Mouse (Mus musculus) frontal cortex, postnatal 36 days (tissue): ENCODE data around the gene AC131692.1.
"Not testable (repeated sequence)": the region's sequence is repeated elsewhere in the genome, so short reads cannot be mapped to it uniquely, and the experiment has no call there.

Experiments
- DNase-seq, 2 experiments: peaks; one replicate each; pipeline ENCODE4 v3.0.0; 2022; ENCODE audit warnings: low spot score in 2 of 2

AC131692.1 gene

GRCm38 (mm10) chr19:6117346-6117985 is 23.2 kb downstream of the AC131692.1 start:
- peak in 1 of 2 experiments; percentile 27 for DNase-seq

DNA sequence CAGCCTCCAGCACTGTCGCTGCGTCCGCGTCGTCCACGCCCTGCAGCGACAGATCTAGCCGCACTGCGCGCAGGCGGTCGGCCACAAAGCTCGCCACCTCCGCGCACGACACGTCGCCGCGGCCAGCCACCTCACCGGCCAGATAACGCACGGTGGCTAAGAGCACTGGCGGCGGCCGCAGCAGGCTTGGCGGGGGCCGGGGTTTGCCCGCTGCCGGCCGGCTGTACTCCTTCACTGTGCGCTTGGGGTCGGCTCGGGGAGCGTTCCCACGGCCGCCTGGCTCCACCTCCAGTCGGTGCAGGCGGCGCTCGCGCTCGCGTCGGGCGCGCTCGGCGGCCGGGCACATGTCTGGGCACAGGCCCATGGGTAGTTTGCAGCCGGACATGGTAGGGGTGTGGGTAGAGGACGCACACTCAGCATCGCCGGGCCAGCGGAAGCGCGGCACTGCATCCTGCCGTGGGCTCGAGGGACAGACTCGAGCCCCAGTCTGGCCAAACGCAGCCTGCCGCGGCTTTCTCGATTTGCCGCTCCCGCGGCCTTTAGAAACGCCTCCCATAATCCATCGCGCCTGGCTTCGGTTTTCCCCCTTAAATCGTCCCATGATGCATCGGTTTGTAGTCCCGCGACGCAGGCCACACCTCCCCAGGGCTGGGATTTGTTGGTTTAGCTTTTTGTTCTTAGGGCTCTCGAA is 23.9 kb downstream of the AC131692.1 start, which contains the start of gene Sac3d1:
Sac3d1 (minus strand) TSS at position 665 of the 691 bp plus-strand sequence.
- DNase-seq: peak; percentile 90 to 93

- DNase-seq: no peak
Observed at GRCm38 (mm10) chr19:6118677-6119185, 24.5 kb downstream of the AC131692.1 start.

GRCm38 (mm10) chr19:6121761-6122160 is 27.5 kb downstream of the AC131692.1 start:
- DNase-seq: no peak

DNA sequence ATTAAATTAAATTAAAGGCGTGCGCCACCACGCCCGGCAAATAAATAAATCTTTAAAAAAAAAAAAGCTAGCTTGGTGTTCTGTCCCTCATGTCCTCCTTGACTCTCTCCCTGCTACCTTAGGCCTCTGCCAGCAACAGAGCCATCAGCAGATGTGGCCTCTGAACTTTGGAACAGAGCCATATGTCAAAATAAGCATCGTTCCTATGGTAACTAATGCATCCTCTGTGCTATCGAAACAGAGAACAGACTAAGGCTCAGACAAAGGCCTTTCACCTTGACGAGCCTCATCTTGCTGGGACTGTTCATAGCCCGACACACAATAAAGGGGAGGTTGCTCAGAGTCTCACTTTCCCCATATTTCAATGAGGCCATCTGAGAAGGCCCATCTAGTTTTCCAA is 29.1 kb downstream of the AC131692.1 start:
- DNase-seq: no peak

GRCm38 (mm10) chr19:6124898-6125297 is 30.7 kb downstream of the AC131692.1 start:
- no peak for DNase-seq

- DNase-seq: no peak
Observed at GRCm38 (mm10) chr19:6126289-6126688, 32.1 kb downstream of the AC131692.1 start.

GRCm38 (mm10) chr19:6126789-6127580 is 32.8 kb downstream of the AC131692.1 start:
- DNase-seq: no peak

DNA sequence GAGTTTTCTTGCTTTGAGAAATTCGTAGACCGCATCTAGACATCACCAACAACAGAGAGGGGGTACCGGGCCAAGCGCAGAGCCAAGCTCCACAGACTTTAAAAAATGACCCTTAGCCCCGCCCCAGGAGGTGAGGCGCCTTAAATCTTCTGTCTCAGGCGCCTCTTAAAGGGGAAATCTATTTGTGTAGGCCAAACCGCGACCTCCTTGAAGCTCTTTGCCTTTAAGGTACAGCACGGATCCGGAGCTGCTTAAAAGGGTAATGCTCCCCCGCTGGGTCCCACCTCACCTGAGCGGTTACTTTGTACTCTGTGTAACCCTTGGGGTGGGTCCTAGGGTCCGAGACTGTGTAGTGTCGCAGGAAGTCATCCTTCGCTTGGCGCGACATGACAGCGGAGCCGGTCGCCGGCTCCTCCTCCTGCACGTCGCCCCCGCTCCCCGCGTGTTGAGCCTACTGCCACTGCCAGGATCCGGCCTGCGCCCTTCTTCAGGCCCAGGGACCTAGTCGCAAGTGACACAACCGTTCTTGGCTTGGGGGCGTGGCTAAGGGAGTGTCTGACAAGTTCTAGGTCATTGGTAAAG is 33.6 kb downstream of the AC131692.1 start, which contains the start of gene Snx15:
Snx15 (minus strand) TSS at position 545 of the 582 bp plus-strand sequence.
- peak; percentile 96 to 97 for DNase-seq

GRCm38 (mm10) chr19:6130414-6131128 is 36.4 kb downstream of the AC131692.1 start:
- DNase-seq: not testable (repeated sequence)

- DNase-seq: no peak
Observed at GRCm38 (mm10) chr19:6132171-6132827, 38.1 kb downstream of the AC131692.1 start.

DNA sequence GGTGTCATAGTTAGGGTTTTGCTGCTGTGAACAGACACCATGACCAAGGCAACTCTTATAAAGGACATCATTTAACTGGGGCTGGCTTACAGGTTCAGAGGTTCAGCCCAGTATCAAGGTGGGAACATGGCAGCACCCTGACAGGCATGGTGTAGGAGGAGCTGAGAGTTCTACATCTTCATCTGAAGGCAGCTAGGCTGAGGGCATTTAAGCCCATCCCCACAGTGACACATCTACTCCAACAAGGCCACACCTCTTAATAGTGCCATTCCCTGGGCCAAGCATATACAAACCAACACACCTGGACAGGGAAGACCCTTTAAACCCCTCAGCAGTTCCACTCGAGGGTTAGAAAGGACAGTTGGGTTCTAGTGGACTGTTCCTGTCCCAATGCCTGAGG is 39.0 kb downstream of the AC131692.1 start:
- not testable (repeated sequence) for DNase-seq

DNA sequence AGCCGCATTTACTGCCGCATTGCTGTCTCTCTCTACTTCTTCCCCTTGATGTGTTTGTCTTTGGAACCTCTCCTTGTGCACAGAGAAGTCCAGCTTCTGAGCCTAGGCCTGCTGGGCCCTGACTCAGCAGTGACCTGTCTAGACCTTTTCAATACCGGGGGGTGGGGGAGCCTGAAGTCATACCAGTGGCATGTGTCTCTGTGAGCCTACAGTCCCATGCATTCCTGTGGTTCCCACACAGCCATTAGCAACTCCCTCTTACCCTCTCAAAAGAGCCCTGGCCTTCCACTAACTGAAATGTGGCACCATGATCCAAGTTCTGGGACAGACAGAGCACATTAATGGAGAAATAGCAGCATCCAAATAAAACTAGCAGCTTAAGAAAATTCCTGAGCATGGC is 42.2 kb downstream of the AC131692.1 start:
- DNase-seq: no peak

DNA sequence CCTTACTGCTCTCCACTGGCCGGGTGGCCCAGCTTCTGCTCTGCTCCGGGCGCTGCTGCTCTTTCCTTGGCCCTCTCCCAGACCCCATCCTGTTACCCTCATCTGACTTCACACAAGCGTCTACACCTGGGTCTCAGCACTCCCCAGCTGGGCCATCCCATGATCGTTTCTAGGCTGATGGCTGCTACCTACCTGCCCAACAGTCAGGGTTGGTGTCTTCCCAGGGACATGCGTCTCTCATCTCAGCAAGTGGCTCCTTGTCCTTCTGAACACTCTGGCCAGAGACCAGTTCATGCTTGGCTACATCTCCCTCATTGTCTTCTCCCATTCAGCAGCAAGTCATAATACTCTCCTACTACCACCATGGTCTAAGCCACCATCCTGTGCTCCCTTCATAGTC is 45.5 kb downstream of the AC131692.1 start:
- no peak for DNase-seq

DNA sequence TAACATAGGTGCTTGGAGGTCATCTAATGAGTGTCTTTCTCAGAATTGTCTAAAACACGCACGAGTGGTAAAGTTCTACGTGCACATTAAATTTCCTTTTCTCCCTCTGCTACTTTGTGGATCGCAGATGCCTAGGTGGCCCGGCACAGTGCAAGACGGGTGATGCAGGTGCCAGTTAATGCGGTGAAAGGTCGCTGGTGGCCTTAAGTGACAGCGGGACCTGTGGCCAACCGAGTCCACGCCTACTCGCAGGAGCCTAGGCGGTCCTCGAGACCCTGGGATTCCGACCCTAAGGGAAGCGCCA is 46.1 kb downstream of the AC131692.1 start:
- DNase-seq: no peak

GRCm38 (mm10) chr19:6140678-6141393 is 46.6 kb downstream of the AC131692.1 start, which contains the start of gene Batf2:
Gene Batf2, plus strand, starts transcription at chr19:6140983.
- peak; percentile 91 to 93 for DNase-seq

DNA sequence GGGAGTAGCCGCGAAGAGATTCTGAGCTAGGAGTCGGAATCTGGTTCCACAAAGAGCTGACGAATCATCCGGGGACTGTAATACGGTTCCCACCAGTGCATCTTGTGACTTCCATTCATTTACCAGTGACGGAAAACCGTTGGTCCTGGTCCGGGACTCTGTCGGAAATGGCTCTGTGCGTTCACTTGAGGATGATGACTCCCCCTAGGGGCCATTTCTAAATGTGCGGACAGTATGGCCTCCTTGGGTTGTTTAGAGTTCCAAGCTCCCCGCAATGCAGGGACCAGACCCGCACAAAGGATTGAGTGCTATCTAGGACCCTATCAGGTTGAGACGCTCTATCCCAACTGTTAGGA is 47.2 kb downstream of the AC131692.1 start, which contains the start of gene Arl2:
Arl2 (minus strand) TSS at position 155 of the 356 bp plus-strand sequence.
- DNase-seq: peak; percentile 75 to 89

DNA sequence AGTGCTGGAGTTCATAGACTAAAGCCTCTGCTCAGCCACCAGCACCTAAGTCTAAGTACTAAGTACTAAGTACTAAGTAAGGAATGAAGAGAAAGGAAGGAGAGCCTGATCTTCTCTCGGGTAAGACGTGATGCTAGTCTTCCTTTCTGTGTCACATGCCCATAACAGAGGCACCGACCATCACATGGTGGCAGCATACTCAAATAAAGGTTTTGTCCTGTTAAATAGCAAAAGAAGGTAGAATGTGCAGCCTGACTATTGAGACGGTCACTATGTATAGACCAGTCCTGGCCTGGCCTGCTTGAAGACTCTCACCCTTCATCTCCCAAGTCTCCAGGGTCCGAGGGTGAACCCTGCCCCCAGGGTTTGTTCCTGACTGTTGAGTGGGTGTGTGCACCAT is 50.6 kb downstream of the AC131692.1 start:
- DNase-seq: no peak
